Mouse (Mus musculus) ES-Bruce4 (cell line): ENCODE measurements around the gene Dclk1. TPM values are rescaled to one million over a fixed set of nuclear protein-coding genes. Genes with fewer than 3 reads are reported as not detected.
A peak's percentile ranks its signal among the peaks of the same experiment; 100 is the strongest.

Experiments
- H3K27ac ChIP-seq: 2 replicates; pipeline ENCODE4 v1.5.1; 2012; ENCODE audit warnings: low read length, inconsistent platforms; ENCODE audit not compliant: insufficient read depth
- H3K27me3 ChIP-seq: 2 replicates; pipeline ENCODE4 v1.6.1; 2012; ENCODE audit warnings: mild to moderate bottlenecking, low read length, inconsistent platforms; ENCODE audit not compliant: control insufficient read depth, poor library complexity, insufficient read depth, severe bottlenecking
- H3K36me3 ChIP-seq: 2 replicates; pipeline ENCODE4 v1.6.1; 2012; ENCODE audit warnings: inconsistent platforms, mild to moderate bottlenecking, low read length, moderate library complexity; ENCODE audit not compliant: control insufficient read depth, poor library complexity, insufficient read depth, severe bottlenecking
- H3K4me1 ChIP-seq: one replicate; pipeline ENCODE4 v1.8.1; 2011; ENCODE audit warnings: low read length; ENCODE audit not compliant: control insufficient read depth, insufficient read depth
- H3K4me3 ChIP-seq: 2 replicates; pipeline ENCODE4 v1.5.1; 2011; ENCODE audit warnings: low read depth, mild to moderate bottlenecking, low read length
- H3K9ac ChIP-seq: 2 replicates; pipeline ENCODE4 v1.6.1; 2012; ENCODE audit warnings: low read depth, mild to moderate bottlenecking, inconsistent platforms; ENCODE audit not compliant: poor library complexity, severe bottlenecking
- H3K9me3 ChIP-seq: replicated peaks from 2 replicates; pipeline ENCODE4 v1.6.1; 2012; ENCODE audit warnings: mild to moderate bottlenecking, low read length, inconsistent platforms; ENCODE audit not compliant: control insufficient read depth, poor library complexity, insufficient read depth, severe bottlenecking
- CTCF ChIP-seq: IDR thresholded peaks from one replicate; pipeline ENCODE4 v1.8.1; 2011; ENCODE audit warnings: low read depth, low read length
- EP300 ChIP-seq: IDR thresholded peaks from 2 replicates; pipeline ENCODE4 v1.6.1; 2011; ENCODE audit warnings: low read depth, low read length; ENCODE audit not compliant: insufficient read depth
- POLR2A ChIP-seq: IDR thresholded peaks from one replicate; pipeline ENCODE4 v1.8.1; 2011; ENCODE audit warnings: low read length; ENCODE audit not compliant: insufficient read depth
- polyA plus RNA-seq: library from polyadenylated mRNA; stranded (reverse); fragments of >200 nt; gene quantifications from 2 replicates; pipeline ENCODE4 v1.2.4, GENCODE M21; 2011; ENCODE audit warnings: low read depth; ENCODE audit not compliant: missing spikeins, insufficient read depth, insufficient read length

Dclk1 gene
- polyA plus RNA-seq, 1 experiment = 1.3 TPM

DNA sequence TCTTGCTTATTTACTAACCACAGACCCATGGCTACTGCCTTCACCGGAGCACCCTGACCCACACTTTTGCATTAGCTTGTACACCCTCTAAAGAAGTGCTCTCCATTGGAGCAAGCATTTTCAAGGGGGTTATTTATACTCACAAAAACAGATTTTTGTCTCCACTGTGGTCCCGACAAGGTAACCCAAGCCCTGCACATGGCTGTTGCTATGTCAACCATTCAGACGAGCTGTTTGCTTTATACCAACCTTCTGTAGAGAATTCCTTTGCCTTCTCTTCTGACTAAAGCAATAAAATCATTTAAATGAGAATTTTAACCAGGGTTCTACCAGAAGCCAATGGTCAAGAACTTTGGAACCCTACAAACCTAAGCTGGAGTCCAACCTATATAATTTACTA, 18.3 kb upstream of the Dclk1 start:
- Histone ChIP-seq H3K9me3 (no peaks in the 10 kb centered on the region), H3K4me1 (no peaks in the 10 kb centered on the region), H3K27me3 (no peaks in the 10 kb centered on the region), H3K27ac (no peak overlapping the region), H3K9ac (no peak overlapping the region), H3K36me3 (no peaks in the 10 kb centered on the region), H3K4me3 (no peak overlapping the region)
- TF ChIP-seq CTCF = no peak
- no peak for TF ChIP-seq POLR2A
- TF ChIP-seq EP300 = no peak

DNA sequence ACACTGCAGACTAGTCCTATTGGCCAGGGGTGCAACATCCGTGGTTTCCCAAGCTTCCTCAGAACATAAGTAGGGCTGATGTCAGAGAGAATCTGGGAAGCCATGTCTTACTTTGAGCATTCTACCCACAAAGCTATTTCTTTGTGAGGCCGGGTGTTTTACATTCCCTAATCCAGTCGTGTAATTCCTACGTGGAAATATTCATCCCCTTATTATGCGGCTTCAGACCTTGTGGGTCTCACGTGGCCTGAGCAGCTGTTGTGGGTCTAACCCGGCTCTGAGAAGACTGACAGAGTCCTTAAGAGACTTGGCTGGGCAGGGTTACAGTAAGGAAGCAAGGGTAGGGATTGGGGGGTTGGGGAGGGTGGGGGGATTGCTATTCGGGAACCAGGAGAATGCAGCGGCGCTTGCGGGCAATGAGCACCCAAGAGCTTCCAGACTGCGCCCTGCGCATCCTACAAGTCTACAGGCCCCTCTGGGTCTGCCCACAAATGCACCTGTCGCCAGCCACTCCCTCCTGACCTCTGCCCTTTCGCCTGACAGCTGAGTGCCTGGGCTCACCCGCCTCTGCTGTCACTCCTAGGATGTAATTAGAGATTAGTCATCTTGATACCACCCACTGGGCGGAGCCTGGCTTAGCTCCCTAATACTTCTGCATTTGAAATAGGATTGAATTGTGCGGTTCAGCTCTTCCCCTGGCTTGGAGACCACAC, 15.5 kb upstream of the Dclk1 start:
- Histone ChIP-seq H3K9me3 (no peaks in the 10 kb centered on the region), H3K36me3 (no peaks in the 10 kb centered on the region), H3K9ac (no peak overlapping the region), H3K4me3 (no peak overlapping the region), H3K4me1 (no peaks in the 10 kb centered on the region), H3K27me3 (no peaks in the 10 kb centered on the region), H3K27ac (no peak overlapping the region)
- TF ChIP-seq EP300 (no peak), CTCF (no peak), POLR2A (no peak)

DNA sequence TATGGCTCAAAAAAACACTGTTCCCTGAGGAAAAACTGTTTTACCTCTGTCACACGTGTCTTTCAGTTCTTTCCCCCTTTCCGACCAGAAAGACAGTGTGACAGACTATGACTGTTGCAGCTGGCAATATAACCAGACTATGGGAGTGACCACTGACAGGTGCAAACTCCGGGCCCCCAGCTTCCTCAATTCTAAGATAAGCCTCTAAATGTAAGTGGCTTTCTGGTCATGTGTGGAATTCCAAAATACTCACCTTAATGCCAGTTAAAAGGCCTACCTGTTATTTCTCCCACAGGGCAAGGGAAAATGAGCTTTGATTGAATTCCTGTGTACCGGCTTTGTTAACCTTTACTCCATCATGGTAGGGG, 15.0 kb upstream of the Dclk1 start:
- Histone ChIP-seq H3K4me1 (no peaks in the 10 kb centered on the region), H3K27ac (no peak overlapping the region), H3K4me3 (no peak overlapping the region), H3K27me3 (no peaks in the 10 kb centered on the region), H3K9ac (no peak overlapping the region), H3K9me3 (no peaks in the 10 kb centered on the region), H3K36me3 (no peaks in the 10 kb centered on the region)
- TF ChIP-seq CTCF = no peak
- TF ChIP-seq EP300 = no peak
- TF ChIP-seq POLR2A = no peak

DNA sequence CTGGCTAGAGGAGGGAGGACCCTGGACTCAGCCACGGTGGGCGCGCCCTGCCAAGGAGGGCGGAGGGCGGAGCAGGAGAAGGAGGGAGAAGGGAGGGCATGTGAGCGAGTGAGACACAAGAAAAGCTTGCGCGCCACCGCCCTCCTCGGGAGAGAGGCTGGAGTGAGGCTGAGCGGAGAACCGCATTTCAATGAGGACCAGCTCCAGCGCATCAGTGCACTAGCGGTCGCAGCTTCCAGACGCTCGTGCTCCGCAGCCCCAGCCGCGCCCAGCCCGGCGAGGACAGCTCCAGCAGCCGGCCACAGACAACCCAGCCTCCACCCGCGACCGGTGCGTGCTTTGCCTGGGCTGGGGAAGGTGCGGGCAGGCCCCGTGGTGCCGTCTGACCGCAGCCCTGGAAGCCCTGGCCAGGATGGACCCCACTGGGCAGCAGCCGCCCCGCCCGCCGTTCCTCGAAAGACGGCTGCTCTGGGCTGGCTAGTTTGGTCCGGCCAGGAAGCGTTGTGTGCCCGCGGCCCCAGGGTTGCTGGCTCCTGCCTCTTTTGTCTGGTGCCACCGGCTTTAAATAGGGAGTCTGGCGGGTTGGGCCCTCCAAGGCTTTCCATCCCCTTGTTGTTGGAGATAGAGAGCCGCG, 375 bp downstream of the Dclk1 start:
- Histone ChIP-seq H3K4me1 (no peaks in the 10 kb centered on the region), H3K27ac (no peak overlapping the region), H3K36me3 (no peaks in the 10 kb centered on the region), H3K27me3 (peaks cover 3% of the 10 kb centered on the region; the same call in 1 of the 2 replicates), H3K9ac (no peak overlapping the region), H3K4me3 (peak overlapping the region; percentile 56), H3K9me3 (no peaks in the 10 kb centered on the region)
- TF ChIP-seq POLR2A = no peak
- no peak for TF ChIP-seq EP300
- TF ChIP-seq CTCF = no peak

DNA sequence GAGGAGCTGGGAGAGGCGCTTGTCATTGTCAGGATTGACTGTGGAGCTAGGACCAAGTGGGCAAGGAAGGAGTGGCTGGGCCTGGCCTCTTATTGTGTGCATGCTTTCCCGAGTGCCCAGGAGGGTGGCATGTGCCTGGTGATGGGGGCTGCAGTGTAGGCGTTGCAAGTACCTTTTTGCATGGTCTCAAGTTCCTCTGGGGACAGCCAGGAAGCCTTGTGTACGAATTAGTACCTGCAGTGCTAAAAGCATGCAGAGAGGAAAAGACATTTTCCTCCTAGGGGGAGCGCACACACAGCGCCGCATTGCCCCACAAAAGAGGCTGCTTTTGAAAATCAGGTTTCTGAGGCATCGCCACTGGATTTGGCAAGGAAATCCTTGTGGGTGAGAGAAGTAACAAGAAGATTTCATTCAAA, 900 bp downstream of the Dclk1 start:
- H3K4me3 ChIP-seq = peak overlapping the region; percentile 56
- TF ChIP-seq EP300 (no peak), POLR2A (no peak)
- H3K9me3 ChIP-seq = no peaks in the 10 kb centered on the region
- H3K4me1 ChIP-seq = no peaks in the 10 kb centered on the region
- peaks cover 3% of the 10 kb centered on the region; the same call in 1 of the 2 replicates for H3K27me3 ChIP-seq
- no peak overlapping the region for H3K9ac ChIP-seq
- H3K27ac ChIP-seq = no peak overlapping the region
- no peaks in the 10 kb centered on the region for H3K36me3 ChIP-seq

DNA sequence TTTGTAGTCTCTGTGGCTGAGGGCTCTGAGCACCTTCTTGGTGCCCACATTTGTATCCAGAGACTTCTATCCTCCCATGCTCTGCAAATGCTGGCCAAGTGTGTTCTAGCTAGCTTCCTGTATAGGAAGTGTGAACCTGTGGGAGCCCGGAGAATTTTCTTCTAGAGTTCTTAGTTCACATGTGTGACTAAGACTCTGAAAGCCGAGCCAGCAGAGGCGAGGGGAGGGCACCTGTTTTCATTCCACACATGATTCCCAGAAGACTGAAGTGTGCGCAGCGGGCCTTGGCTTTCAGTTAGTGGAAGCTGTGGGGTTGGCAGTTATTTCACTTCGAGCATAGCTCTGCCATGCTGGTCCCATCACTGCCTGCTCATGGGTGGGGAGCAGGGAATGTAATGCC, 1.9 kb downstream of the Dclk1 start:
- Histone ChIP-seq H3K36me3 (no peaks in the 10 kb centered on the region), H3K9me3 (no peaks in the 10 kb centered on the region), H3K4me1 (no peaks in the 10 kb centered on the region), H3K27me3 (peaks cover 3% of the 10 kb centered on the region; the same call in 1 of the 2 replicates), H3K4me3 (no peak overlapping the region), H3K9ac (no peak overlapping the region), H3K27ac (no peak overlapping the region)
- TF ChIP-seq EP300 (no peak), POLR2A (no peak), CTCF (no peak)
